Mouse (Mus musculus) bone marrow, adult 2 months (tissue): ENCODE data around the gene Megf11. TPM values are rescaled to one million over a fixed set of nuclear protein-coding genes. Genes with fewer than 3 reads are reported as not detected.

Source experiments
- H3K27ac ChIP-seq: fragments of 200-500 bp; 2 replicates; pipeline ENCODE4 v1.5.1; 2012; ENCODE audit warnings: low read depth, mild to moderate bottlenecking, control low read depth, inconsistent platforms, low read length; ENCODE audit not compliant: control insufficient read depth, poor library complexity, insufficient read depth
- H3K4me1 ChIP-seq: fragments of 200-500 bp; 2 replicates; pipeline ENCODE4 v1.6.1; 2011; ENCODE audit warnings: low read length; ENCODE audit not compliant: control insufficient read depth, insufficient read depth
- H3K4me3 ChIP-seq: fragments of 200-500 bp; replicated peaks from 2 replicates; pipeline ENCODE3; 2011; ENCODE audit warnings: mild to moderate bottlenecking, low read depth, low read length, control low read depth; ENCODE audit not compliant: control insufficient read depth
- CTCF ChIP-seq: fragments of 200-500 bp; IDR thresholded peaks from 2 replicates; pipeline ENCODE4 v1.5.1; 2011; ENCODE audit warnings: low read length, control low read depth; ENCODE audit not compliant: control insufficient read depth, insufficient read depth
- POLR2A ChIP-seq: fragments of 200-500 bp; IDR thresholded peaks from 2 replicates; pipeline ENCODE4 v1.6.1; 2011; ENCODE audit warnings: low read depth, mild to moderate bottlenecking, control low read depth, low read length, borderline replicate concordance; ENCODE audit not compliant: control insufficient read depth
- WGBS: fragments of 180-500 bp; shearing (Covaris S2); methylation state at CpG from one replicate; pipeline ENCODE4 v1.1.7; 2018; 5-methylcytosine and 5-hydroxymethylcytosine counted together
- polyA plus RNA-seq: library from polyadenylated mRNA; stranded (reverse); fragments of >200 nt; gene quantifications from 2 replicates; pipeline ENCODE4 v1.2.4, GENCODE M21; 2011; ENCODE audit warnings: low replicate concordance; ENCODE audit not compliant: missing spikeins, insufficient read depth, insufficient read length

Gene Megf11
- polyA plus RNA-seq, 1 experiment = not detected

DNA sequence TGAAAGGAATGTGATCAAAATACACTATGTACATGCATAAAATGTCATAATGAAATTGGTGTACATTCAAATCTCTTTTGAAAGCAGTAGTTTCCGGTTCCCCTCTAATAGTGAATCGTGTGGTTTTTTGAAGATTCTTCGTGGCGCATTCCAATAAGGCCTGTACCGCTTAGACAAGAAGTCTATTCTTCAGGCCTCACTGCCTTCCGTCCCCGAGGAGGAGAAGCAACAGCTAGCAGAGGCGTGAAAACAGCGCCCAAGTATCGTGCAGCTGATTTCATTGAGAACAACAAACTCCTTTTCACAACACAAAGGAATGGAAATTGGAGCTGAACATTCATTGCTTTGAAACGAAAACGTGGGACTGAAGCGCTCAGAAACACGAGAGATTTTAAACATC lies 372.6 kb downstream of the Megf11 start:
- H3K27ac ChIP-seq = no peak overlapping the region
- 82% methylated on average over 14 of the region's 14 CpGs for WGBS
- no peak overlapping the region for H3K4me3 ChIP-seq
- no peaks in the 10 kb centered on the region for H3K4me1 ChIP-seq
- TF ChIP-seq CTCF (no peak), POLR2A (no peak)

Other genes with a start within 250 kb of the Megf11 start
- 26.9 and 29.9 TPM in 2 replicates for gene Zwilch, start 212.5 kb upstream of the Megf11 start, polyA plus RNA-seq
- gene Rpl4, start 212.3 kb upstream of the Megf11 start, polyA plus RNA-seq = 628 and 1,066 TPM in 2 replicates
- 13.0 and 30.2 TPM in 2 replicates for gene Snapc5, start 206.4 kb upstream of the Megf11 start, polyA plus RNA-seq
- not detected in 2 replicates for gene Uchl4, start 150.4 kb upstream of the Megf11 start, polyA plus RNA-seq
- gene Map2k1, start 132.0 kb upstream of the Megf11 start, polyA plus RNA-seq = 8.1 and 22.2 TPM in 2 replicates
- 82.0 and 115 TPM in 2 replicates for gene Tipin, start 104.0 kb upstream of the Megf11 start, polyA plus RNA-seq
- 7.2 and 16.9 TPM in 2 replicates for gene Dis3l, start 44.3 kb upstream of the Megf11 start, polyA plus RNA-seq